Mouse (Mus musculus): ENCODE measurements around the gene Isoc2b. TPM values are rescaled to one million over a fixed set of nuclear protein-coding genes. Genes with fewer than 3 reads are reported as not detected.

The Isoc2b gene
- polyA plus RNA-seq, 1 experiment, result 3.9 TPM

DNA sequence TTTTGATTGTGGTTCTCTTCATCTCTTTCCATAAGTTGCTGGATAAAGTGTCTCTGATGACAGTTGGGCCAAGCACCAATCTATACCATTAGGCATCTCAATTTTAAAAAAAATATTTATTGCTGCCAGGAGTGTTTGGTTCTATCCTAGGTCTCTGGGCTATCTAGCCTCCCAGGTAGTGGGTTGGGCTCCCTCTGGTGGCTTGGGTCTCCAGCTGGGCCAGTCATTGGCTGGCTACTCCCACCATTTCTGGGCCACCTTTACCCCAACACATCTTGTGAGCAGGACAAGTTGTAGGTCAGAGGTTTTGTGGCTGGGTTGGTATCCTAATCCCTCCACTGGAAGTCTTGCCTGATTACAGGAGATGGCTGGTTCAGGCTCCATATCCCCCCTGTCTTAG, 8.1 kb upstream of the Isoc2b start:
- Histone ChIP-seq H3K4me3 (replicated peaks; ENCODE audit: control insufficient read depth, low read depth, low read length) (no peak overlapping the region), H3K4me1 (ENCODE audit: control insufficient read depth, insufficient read depth, low read length) (no peaks in the 10 kb centered on the region; the same call in 1 of the 2 replicates), H3K27ac (ENCODE audit: control insufficient read depth, insufficient read depth, low read depth, low read length, poor library complexity) (no peak overlapping the region)
- TF ChIP-seq POLR2A (IDR thresholded peaks at IDR 0.05; ENCODE audit: borderline replicate concordance, control insufficient read depth, low read depth, low read length) (no peak), CTCF (IDR thresholded peaks at IDR 0.05; ENCODE audit: control insufficient read depth, insufficient read depth, low read length) (peak; percentile 53)

DNA sequence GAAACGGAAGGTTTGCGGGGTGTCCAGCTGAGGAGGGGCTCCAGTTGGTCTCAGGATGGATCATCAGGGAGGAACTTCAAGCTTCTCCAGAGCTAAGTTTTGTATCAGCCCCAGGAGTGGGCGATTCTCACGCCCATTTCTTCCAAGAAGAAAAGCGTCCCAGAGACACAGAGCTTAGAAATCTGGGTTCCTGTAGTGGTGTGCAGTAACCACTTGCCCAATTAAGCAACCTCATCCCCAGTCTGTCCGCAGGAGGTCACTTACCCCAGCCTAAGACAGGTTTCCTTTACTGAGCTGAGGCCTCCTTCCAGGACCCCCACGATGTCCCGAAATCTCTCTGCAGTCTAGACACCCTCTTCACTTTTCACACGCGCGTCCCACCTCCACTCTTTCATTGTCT, 7.2 kb upstream of the Isoc2b start:
- WGBS, result 1% methylated on average over 11 of the region's 11 CpGs
- Histone ChIP-seq H3K27ac (ENCODE audit: control insufficient read depth, insufficient read depth, low read depth, low read length, poor library complexity) (no peak overlapping the region), H3K4me1 (ENCODE audit: control insufficient read depth, insufficient read depth, low read length) (no peaks in the 10 kb centered on the region; the same call in 1 of the 2 replicates), H3K4me3 (replicated peaks; ENCODE audit: control insufficient read depth, low read depth, low read length) (peak overlapping the region; percentile 78)
- TF ChIP-seq CTCF (IDR thresholded peaks at IDR 0.05; ENCODE audit: control insufficient read depth, insufficient read depth, low read length), result no peak
- no peak for TF ChIP-seq POLR2A (IDR thresholded peaks at IDR 0.05; ENCODE audit: borderline replicate concordance, control insufficient read depth, low read depth, low read length)

- WGBS, result under 1% methylated on average over 22 of the region's 22 CpGs
- H3K4me1 ChIP-seq (ENCODE audit: control insufficient read depth, insufficient read depth, low read length), result no peaks in the 10 kb centered on the region; the same call in 1 of the 2 replicates
Measured at GRCm38 (mm10) chr7:4876753-4877221, 6.7 kb upstream of the Isoc2b start, which contains the start of gene Isoc2a. TSS of gene Isoc2a (plus strand) at chr7:4877153.

DNA sequence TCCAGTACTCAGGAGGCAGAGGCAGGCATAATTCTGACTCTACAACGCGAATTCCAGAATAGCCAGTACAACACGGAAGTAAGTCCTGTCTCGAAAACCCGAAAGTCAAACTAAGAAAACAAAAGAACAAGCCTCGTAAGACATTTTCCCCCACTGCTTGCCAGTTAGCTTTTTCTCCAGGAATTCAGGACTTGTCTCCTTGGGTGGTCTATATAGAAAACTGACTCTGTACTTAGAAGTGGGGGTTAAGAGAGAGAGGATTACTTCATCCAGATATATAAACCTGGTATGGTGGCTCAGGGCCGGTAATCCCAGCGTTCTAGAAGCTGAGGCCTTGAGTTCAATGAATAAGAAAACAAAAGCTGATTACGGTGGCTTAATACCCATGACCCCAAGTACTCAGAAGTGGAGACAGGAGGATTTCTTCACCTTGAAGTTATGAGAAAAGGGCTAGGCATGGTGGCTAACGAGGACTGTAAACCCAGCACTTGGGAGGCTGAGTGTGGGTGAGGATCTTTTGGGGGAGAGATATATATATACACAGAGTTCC, 3.4 kb downstream of the Isoc2b start:
- TF ChIP-seq POLR2A (IDR thresholded peaks at IDR 0.05; ENCODE audit: borderline replicate concordance, control insufficient read depth, low read depth, low read length) (no peak), CTCF (IDR thresholded peaks at IDR 0.05; ENCODE audit: control insufficient read depth, insufficient read depth, low read length) (no peak)
- peak overlapping the region; percentile 67; the same call in 1 of the 2 replicates for H3K27ac ChIP-seq (ENCODE audit: control insufficient read depth, insufficient read depth, low read depth, low read length, poor library complexity)
- H3K4me1 ChIP-seq (ENCODE audit: control insufficient read depth, insufficient read depth, low read length), result no peaks in the 10 kb centered on the region; the same call in 1 of the 2 replicates
- H3K4me3 ChIP-seq (replicated peaks; ENCODE audit: control insufficient read depth, low read depth, low read length), result peak overlapping the region; percentile 78
- WGBS, result 18% methylated on average over 10 of the region's 10 CpGs

More at GRCm38 (mm10) chr7:4876753-4877221, 6.7 kb upstream of the Isoc2b start, which contains the start of gene Isoc2a:
- TF ChIP-seq POLR2A (IDR thresholded peaks at IDR 0.05; ENCODE audit: borderline replicate concordance, control insufficient read depth, low read depth, low read length), result peak; percentile 86; the same call in 1 of the 2 replicates
- no peak for TF ChIP-seq CTCF (IDR thresholded peaks at IDR 0.05; ENCODE audit: control insufficient read depth, insufficient read depth, low read length)
- Histone ChIP-seq H3K4me3 (replicated peaks; ENCODE audit: control insufficient read depth, low read depth, low read length) (peak within 1 kb of the TSS; percentile 78), H3K27ac (ENCODE audit: control insufficient read depth, insufficient read depth, low read depth, low read length, poor library complexity) (no peak within 1 kb of the TSS)

DNA sequence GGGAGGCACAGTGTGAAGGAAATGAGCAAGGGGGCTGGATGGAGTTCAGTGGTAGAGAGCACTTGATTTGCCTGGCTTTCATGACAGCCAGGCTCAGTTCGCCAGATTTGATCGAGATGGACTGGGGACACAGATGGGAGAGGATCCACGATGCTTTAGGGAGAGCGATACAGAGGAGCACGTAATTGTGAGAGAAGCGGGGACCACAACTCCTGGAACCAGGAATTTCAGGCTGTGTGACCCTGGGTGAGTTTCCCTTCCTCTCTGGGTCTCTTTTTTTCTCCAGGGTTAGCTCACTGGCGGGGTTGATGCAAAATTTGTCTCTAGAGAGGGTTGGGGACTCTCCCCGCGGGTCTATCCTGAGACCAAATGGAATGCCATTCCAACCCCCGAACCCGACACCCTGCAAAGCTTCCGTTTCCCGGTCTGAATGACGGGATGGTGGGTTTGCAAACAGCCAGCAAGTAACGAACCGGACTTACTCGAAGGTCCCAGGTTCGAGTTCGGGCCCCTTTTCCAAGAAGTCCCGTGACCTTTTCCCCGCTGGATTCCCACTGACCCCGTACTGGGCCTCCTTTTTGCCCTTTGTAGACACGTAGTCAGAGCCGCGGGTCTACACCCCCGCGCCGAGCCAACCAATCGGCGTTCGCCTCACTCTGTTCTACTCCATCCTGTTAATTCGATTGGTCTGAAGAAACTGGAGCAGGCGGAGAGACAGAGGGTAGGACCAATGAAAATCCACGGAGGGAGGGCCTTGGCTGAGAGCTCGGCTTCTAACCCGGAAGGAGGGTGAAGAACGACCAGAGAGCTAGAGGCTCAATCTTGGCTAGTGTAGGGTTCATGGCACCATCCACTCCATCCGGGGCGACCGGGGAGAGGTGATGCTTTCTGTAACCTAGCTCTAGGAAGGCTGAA, 4.2 kb downstream of the Isoc2b start:
- Histone ChIP-seq H3K27ac (ENCODE audit: control insufficient read depth, insufficient read depth, low read depth, low read length, poor library complexity) (peak overlapping the region; percentile 67), H3K4me1 (ENCODE audit: control insufficient read depth, insufficient read depth, low read length) (no peaks in the 10 kb centered on the region; the same call in 1 of the 2 replicates), H3K4me3 (replicated peaks; ENCODE audit: control insufficient read depth, low read depth, low read length) (peak overlapping the region; percentile 78)
- peak; percentile 75 for TF ChIP-seq POLR2A (IDR thresholded peaks at IDR 0.05; ENCODE audit: borderline replicate concordance, control insufficient read depth, low read depth, low read length)
- no peak for TF ChIP-seq CTCF (IDR thresholded peaks at IDR 0.05; ENCODE audit: control insufficient read depth, insufficient read depth, low read length)
- 4% methylated on average over 40 of the region's 40 CpGs for WGBS

DNA sequence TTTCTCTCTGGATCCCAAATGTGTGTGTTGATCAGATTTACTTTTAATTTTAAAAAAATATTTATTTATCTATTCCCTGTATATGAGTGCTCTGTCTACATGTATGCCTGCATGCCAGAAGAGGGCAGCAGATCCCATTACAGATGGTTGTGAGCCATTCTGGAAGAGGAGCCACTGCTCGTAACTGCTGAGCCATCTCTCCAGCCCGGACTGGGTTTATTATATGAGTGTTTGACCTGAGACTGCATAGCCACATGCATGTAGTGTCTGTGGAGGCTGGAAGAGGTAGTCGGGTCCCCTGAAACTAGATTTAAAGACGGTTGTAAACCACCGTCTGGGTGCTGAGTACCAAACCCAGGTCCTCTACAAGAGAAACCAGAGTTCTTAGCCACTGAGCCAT, 5.0 kb downstream of the Isoc2b start:
- H3K4me3 ChIP-seq (replicated peaks; ENCODE audit: control insufficient read depth, low read depth, low read length), result no peak overlapping the region
- no peak overlapping the region for H3K27ac ChIP-seq (ENCODE audit: control insufficient read depth, insufficient read depth, low read depth, low read length, poor library complexity)

GRCm38 (mm10) chr7:4864130-4864845, 5.8 kb downstream of the Isoc2b start:
- Histone ChIP-seq H3K27ac (ENCODE audit: control insufficient read depth, insufficient read depth, low read depth, low read length, poor library complexity) (no peak overlapping the region), H3K4me3 (replicated peaks; ENCODE audit: control insufficient read depth, low read depth, low read length) (no peak overlapping the region), H3K4me1 (ENCODE audit: control insufficient read depth, insufficient read depth, low read length) (no peaks in the 10 kb centered on the region; the same call in 1 of the 2 replicates)
- no peak for TF ChIP-seq CTCF (IDR thresholded peaks at IDR 0.05; ENCODE audit: control insufficient read depth, insufficient read depth, low read length)
- no peak for TF ChIP-seq POLR2A (IDR thresholded peaks at IDR 0.05; ENCODE audit: borderline replicate concordance, control insufficient read depth, low read depth, low read length)
- WGBS, result 79% methylated on average over 5 of the region's 5 CpGs

More for the DNA sequence above, 5.0 kb downstream of the Isoc2b start:
- WGBS, result 62% methylated on average over 5 of the region's 5 CpGs
- TF ChIP-seq POLR2A (IDR thresholded peaks at IDR 0.05; ENCODE audit: borderline replicate concordance, control insufficient read depth, low read depth, low read length) (no peak), CTCF (IDR thresholded peaks at IDR 0.05; ENCODE audit: control insufficient read depth, insufficient read depth, low read length) (peak; percentile 35; the same call in 1 of the 2 replicates)
- H3K4me1 ChIP-seq (ENCODE audit: control insufficient read depth, insufficient read depth, low read length), result no peaks in the 10 kb centered on the region; the same call in 1 of the 2 replicates
